Mouse (Mus musculus): Measurements from ENCODE around the gene Narfl. TPM values are rescaled to one million over a fixed set of nuclear protein-coding genes. Genes with fewer than 3 reads are reported as not detected.
A peak's percentile ranks its signal among the peaks of the same experiment; 100 is the strongest.

Narfl gene
- total RNA-seq, 2 experiments from 2014 or later, result 30.6 to 38.5 TPM

DNA sequence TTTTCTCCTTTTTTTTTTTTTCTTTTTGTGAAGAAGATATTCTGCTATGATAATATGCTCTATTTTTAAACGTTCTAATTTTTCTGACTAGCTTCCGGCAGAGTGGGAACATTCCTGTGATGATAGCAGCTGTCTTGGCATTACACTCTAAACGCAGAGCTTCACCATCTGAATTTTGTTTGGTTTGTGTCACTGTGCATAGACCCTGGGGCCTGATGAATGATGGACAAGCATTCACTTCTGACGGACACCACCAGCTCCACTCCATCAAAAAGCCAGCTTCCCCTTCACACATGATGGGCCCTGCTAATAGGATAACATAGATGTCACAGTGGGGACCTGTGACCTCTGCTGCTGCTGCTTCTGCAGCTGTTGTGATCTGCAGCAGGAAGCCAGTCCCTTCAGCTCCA lies 12.0 kb upstream of the Narfl start:
- peak in 1 of 2 experiments; percentile 80 for DNase-seq (ENCODE audit: low spot score in 2 of 2)

DNA sequence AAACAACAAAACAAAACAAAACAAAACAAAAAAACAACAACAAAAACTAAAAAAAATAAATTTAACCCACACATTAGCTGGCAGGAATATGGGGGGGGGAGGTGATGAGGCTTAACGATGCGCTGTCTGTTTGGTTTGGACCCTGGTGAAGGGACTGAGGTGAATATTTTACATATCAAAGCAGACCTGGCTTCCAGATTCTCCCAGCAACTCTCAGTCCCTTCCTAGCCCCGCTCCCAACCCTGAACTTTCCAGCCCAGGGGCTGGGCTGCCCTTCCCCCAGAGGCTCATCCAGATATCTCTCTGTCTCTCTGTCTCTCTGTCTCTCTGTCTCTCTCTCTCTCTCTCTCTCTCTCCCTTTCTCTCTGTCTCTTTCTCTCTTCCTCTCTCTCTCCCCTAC lies 11.0 kb upstream of the Narfl start:
- DNase-seq (ENCODE audit: low spot score in 2 of 2), result no peak

DNA sequence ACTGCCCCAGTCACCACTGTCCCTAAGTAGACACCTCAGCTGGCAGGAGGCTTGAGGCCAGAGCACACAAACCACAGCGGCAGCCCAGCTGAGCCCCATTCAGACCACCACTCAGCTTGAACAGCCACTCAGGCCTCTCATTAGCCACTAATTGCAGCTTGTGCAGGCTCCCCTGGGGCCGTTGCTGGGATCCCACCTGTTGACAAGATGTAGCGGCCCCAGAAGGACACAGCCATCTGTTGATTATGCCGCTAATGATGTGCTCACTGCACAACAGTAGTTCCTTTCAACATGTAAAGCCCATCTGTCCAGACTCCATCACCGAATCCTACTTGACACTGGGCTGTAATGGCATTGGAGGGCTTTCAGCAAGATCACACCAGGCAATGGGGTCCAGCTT lies 7.7 kb upstream of the Narfl start:
- DNase-seq (ENCODE audit: low spot score in 2 of 2), result no peak

DNA sequence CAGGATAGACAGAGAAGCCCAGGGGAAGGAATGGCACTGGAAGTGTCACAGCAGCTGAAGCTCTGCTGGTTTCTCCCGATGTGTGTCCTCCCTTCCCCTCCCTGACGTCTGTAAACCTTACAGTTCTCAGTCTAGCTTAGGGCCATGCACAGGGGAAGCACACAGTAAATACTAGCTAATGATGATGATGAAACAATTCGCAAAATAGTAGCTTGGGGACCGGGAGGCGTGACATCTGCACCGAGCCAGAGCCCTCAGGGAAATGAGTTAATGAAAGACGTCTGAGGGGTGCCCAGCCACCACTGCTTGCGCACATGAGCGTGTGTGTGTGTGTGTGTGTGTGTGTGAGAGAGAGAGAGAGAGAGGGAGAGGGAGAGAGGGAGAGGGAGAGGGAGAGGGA lies 4.2 kb upstream of the Narfl start:
- DNase-seq (ENCODE audit: low spot score in 2 of 2), result no peak

DNA sequence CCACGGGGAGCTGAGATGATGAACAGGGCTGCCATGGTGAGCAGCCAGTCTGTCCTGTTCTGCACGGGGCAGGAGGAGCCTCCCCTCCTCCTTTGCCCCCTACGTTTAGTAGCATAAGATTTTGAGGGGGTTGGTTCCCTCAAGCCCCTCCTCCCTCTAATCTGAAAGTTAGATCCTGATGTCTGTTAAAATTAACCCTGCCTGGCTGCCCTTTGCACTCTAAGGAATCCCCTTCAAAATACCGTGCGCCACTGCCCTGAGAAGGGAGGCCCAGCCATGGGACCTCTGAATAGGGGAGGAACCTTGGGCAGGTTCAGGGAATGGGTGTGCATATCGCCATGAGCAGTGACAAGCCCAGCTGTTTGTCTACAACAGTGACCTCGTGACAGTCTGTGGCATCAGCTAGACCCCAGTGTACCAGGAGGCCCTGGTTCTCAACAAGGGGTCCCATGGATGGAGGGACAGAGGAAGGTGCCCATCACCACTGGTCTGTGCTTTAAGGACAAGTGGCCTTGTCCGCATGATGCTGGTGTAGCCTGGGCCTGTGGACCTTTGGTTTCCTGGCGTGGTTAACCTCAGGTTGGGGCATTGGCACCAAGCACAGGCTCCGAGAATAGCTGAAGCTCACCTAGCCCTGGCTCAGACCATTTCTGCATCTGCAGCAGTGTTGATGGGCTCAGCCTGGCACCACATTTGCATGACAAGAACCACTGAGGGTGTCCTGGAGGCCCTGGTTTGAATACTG lies 1.9 kb downstream of the Narfl start:
- DNase-seq (ENCODE audit: low spot score in 2 of 2), result no peak

DNA sequence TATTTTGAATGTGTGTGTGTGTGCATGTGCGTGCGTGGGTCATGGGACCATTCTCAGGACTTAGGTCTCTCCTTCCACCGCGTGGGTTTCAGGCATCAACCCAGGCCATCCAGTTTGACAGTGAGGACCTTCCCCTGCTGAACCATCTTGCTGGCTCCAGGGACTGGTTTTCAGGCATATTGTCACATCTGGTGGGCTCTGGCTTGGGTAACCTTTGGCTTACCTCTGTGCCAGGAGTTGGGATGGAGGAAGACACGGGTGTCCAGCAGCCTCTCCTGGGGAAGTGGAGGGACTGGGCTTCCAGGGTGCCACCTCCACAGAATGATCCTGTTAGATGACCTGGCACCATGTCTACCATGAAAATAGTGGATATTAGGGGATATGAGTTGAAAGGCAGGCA lies 4.4 kb downstream of the Narfl start:
- no peak for DNase-seq (ENCODE audit: low spot score in 2 of 2)

DNA sequence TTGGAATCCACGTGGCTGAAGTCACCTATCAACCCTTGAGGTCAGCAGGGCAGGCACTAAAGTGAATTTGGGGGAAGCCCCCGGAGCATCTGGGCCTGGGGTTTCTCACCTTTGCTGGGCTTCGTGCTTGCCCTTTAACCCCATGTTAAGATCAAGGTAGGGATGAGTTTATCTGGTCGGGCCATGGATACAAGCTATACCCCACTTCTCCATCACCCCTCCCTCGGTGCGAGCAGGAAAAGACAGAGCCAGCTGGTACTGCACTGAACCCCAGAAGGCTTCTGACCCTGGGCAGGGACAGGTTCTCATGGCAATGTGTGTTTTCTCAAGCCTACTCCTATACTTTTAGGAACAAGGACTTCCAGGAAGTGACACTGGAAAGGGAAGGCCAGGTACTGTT lies 7.8 kb downstream of the Narfl start:
- no peak for DNase-seq (ENCODE audit: low spot score in 2 of 2)

DNA sequence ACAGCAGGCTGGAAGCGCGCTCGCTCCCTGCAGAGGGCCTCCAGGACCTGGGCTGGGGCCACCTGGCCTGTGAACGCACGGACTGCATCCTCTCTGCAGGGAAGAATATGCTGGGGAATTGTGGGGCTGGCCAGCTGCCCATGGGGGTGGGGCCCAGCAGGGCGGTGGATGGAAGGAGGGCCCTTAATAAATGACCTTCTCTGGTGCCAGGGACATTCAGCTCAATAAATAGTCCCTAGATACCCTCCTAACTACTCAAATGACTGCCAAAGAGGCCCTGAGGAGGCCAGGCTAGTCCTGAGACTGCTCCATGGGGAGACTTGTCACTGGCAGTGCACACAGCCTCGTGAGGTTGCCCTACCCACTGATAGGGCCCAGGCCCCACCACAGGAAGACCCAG lies 9.5 kb downstream of the Narfl start:
- DNase-seq (ENCODE audit: low spot score in 2 of 2), result no peak

DNA sequence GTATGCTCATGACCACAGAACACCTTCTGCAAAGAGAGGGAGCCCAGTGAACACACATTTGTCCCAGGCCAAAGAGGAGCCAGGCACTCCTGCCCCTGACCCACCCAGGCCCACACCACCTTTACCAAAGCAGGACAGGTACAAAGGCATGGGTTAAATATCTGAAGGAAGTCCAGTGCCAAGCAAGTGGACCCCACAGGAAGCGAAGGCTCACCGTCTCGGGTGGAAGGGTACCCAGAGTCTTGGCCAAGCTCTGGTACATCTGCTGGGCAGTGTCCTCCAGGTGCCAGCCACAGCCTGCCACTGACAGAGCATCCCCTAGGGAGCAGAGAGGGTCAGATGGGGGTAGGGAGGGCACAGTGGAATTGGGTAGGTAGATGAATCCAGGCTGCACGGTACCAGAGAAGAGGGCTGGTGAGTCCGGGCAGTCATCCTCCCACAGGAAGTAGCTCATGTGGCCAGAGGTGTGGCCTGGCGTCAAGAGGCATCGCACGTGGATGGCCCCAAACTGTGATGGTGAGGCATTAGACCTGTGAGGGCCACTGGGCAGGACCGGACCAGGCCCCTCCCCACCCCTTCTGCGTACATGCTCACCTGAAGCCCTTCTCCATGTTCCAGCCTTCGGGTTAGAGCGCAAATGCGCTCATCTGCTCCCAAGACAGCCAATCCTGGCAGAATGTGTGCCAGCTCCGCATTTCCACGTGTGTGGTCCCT lies 10.4 kb downstream of the Narfl start:
- no peak for DNase-seq (ENCODE audit: low spot score in 2 of 2)

DNA sequence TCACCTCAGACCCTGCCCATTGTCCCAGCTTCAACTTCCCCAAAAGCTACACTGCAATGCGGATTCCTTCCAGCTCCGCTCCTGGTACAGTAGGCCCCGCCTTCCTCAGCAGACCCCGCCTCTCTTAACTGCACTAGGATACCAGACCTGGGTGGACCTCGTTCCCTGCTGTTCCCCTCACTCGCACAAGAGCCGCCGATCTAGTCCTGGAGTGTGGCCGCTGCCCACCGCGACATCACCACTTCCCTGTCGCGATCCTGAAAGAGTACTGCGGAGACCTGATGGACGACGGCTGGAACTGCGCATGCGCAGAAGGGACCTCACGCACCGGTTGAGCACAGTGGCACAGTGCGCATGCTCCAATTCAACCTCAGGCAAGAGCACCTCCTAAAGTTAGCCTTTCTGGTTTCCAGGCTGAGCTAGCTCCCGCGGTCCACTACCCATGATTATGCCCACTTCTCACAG lies 11.7 kb downstream of the Narfl start, which contains the start of gene Haghl:
Gene Haghl (minus strand): TSS at position 393 of the 465 bp plus-strand sequence.
- peak; percentile 92 to 98 for DNase-seq (ENCODE audit: low spot score in 2 of 2)

DNA sequence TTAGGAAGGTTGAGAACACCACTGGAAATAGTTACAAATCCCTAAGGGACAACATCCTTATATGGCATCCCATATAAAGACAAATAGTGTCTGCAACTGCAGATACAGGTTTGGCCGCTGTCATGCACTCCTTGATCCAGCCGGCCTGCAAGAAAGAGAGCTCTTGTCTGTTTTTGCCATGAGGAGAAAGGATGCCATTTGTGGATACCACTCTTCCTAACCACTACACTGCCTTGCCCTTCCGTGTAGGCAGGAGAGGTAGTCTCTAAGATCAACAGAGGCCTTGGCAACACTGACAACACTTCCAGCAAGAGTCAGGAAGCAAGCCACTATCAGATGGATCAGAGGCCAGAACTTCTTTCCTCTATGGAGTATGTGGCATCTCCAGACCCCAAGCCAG lies 12.7 kb downstream of the Narfl start, which contains the start of gene Ccdc78:
Gene Ccdc78 (plus strand): TSS at position 301 of the 400 bp plus-strand sequence.
- no peak for DNase-seq (ENCODE audit: low spot score in 2 of 2)

DNA sequence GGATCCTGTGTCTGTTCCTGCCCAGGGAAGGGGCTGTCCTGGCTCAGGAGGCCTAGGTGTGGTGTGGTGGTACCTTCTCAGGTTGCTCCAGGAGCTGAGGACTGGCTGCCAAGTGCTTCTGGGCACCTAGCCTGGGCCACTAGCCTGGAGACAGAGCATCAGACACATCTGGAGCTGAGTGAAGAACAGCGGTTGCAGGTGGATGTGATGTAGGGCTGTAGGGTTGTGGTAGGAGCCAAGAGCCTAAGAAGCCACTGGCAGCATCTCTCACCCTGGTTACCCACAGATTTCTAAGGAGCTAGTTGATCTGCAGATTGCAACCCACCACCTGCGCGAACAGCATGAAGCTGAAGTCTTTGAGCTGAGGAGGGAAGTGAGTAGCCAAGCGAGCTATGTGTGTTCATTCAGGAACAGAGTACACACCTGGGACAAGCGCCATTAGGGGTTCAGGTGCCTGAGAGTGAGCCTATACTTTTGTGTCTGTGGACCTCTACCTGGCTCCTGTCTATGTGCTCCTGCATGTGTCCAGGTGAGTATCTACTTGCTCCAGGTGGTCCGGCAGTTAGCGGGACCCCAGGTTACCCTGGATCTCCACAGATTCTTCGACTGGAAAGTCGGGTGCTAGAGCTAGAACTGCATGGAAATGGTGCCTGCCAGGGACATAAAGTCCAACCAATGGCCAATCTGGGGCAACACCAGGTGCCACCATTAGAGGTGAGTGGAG lies 13.4 kb downstream of the Narfl start:
- no peak for DNase-seq (ENCODE audit: low spot score in 2 of 2)

DNA sequence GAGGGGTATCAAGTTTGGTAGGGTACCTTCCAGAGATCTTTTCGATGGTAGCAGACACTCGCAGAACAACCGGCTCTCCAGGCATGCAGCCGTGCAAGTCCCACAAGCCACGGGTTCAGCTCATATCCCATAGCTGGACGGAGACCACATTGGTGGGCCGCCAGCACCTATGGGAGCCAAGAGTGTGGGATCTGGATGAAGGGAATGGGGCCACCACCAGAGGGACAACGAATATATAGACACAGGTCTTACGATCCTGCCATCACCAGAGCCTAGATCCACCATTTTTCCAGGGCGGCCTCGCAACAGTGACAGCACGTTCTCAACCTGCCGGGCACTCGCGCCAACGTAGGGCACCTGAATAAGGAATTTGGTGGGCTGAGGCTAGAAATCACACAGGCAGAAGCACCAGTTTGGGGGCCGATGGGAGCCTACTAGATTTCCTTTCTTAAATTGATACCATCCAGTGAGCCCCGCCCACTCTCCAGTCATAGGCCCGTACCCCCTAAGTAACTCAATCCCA lies 17.8 kb downstream of the Narfl start:
- no peak for DNase-seq (ENCODE audit: low spot score in 2 of 2)

DNA sequence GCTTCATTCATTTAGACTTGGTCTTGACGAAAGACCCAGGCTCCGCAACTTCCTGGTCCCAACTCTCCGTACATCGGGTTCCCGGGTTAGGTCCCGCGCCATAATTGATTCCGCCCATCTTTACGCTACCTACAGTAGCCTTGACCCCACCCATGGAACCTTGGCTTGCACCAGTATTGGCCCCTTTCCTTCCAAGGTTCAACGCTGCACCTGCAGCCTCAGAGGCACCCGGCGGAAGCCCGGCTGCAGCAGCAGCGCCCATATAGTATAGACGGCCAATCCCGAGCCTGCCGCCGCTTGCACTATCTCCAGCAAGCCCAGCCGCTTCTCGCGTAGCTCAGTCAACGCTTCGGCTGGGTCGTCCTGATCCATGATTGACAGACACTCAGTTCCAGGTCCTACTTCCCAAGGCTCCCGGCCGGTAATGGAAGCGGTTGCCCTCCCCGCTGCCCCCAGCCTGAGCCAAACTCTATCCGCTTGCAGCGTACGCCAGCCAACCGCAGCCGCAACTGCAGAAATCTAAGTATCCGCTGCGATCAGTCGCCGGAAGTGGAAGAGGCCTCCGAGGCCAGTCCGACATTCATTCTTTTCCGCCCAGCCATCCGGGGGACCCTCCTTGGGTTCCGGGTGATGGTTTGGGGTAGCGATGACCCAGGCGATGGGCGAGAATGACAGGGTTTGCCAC lies 18.4 kb downstream of the Narfl start:
- DNase-seq (ENCODE audit: low spot score in 2 of 2), result peak; percentile 72 to 83

DNA sequence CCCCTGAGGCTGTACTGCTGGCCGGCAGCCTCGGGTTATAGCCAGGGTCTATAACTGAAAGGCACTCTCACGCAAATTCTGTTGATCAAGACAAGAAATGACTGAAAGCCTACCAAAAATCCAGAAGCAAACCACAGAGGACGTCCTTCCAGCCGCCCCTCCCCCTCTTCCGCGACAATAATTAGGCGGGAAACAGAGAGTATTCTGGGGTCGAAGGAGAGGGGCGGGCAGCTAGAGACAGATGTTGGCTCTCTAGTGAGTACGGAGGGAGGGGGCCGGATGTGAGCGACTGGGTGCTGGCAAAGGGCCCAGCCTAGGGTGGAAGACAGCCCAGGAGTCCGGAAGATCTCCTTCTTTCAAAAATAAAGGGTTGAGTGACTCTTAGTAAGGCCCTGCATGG lies 19.0 kb downstream of the Narfl start, which contains the start of gene Fam173a:
Gene Fam173a (minus strand): TSS at position 287 of the 400 bp plus-strand sequence.
- DNase-seq (ENCODE audit: low spot score in 2 of 2), result peak in 1 of 2 experiments; percentile 70

DNA sequence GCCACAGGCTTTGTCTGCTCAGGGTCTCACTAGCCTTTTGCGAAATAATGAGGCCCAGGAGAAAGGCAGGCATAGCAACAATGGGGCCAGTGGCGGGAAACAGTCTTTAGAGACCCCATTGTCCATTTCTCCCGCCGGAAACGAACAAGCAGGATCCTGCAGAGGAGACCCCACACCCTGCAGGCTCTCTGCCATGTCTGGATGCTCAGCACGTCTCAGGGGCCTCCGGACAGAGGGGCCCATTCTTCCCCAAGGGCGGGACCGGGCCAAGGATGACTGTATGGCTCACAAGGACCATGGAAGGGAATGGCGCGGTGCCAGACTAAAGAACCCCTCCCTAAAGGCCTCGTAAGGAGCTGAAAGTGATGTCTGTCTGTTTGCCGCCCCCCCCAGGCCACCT lies 20.6 kb downstream of the Narfl start:
- DNase-seq (ENCODE audit: low spot score in 2 of 2), result no peak

DNA sequence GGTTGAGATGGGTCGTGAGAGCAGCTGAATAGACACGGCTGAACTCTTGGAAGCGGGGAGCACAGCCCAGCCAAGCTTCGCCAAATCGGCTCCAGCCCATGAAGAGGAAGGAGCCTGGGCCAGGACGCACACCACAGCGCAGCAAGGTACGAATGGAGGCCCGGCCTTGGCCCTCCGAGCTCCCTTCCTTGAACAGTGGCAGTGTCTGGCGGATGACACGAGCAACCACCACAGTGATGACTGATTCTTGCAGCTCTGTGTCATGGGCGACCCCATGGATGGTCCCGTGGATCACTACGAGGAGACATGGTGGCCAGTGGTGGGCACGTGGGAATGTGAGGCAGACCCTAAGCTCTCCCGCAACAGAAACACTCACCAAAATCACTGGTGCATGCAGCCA lies 21.4 kb downstream of the Narfl start:
- no peak for DNase-seq (ENCODE audit: low spot score in 2 of 2)

DNA sequence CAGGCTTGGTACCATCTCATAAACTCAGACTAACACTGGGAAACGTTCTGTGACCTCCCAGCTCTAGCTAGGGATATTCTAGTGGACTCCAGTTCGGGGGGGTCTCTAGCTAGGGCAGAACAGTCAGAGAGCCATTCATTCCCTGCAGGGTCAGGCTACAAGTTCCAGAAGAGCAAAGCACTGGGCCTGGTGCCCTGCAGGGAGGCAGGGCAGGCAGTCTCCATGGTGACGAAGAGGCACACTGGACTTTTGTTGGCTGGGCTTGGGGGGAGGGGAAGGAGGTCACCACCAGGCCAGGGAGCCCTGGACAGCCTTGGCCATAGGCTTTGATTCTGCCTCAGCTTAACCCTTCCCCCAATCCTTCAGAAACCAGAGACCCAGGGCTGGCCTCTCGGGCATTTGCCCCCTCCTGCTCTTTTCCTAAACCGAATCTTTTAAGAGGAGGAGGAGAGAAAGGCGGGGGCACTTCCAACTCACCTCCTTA lies 22.1 kb downstream of the Narfl start, which contains the start of gene AC134908.4:
Gene AC134908.4 (minus strand): TSS at position 51 of the 484 bp plus-strand sequence.
- peak in 1 of 2 experiments; percentile 72 for DNase-seq (ENCODE audit: low spot score in 2 of 2)

DNA sequence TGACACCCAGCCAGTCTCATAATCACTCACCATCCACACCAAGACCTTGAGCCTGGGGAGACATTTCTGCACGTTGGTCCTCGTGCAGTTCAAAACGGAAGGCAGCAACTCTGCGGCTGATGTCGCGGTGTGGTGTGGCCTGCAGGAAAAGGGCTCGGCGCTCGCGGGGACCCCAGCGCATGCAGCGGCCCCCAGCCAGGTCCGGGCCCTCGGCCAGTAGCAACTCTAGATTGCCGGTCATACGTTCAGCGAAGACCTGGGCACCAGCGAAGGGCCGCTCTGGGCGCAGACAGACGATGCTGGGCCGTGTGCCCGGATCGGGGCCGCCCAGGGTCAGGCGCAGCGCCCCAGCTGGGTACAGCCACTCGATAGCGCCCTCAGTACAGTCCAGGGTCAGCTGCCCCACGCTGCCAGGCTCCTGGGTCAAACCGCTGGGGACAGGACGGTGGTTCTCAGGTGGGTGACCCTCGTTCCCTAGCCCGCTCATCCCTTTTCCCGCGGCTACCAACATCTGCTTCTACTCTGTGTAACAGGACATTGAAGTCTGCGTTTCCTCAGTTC lies 22.7 kb downstream of the Narfl start:
- DNase-seq (ENCODE audit: low spot score in 2 of 2), result no peak

DNA sequence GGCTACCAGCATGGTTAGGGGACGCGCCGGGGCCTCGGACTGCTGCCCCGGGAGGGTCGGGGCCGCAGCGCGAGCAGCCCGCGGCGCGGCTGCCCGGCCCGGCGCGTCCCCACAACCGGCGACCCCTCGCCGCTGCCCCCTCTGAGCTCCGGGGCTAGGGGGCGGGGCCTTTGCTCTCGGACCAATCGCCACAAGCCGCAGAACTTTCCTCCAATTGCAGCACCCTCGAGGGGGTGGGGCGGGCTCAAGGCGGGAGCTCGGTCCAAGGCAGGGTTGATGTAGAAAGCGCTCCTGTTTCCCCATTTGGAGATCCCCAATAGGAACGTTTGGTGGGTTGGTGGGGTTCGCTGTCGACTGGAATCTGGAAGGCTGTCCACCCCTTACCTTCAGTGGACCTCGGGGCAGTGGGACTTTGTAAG lies 23.4 kb downstream of the Narfl start, which contains the start of gene Metrn:
Gene Metrn (minus strand): TSS at position 186 of the 419 bp plus-strand sequence.
- DNase-seq (ENCODE audit: low spot score in 2 of 2), result peak; percentile 67
